Comparison of ENCODE assay signal across 18 mouse cellular contexts in genomic region chr13:94372066-94372465, GRCm38 (mm10).
"Had no signal": no experiment of that assay in that cellular context is flagged by ENCODE, and none has a peak within 500 bp of the region (broad histone marks: within the 10 kb centered on the region; RNA-seq: fewer than 3 reads in every experiment).

No protein-coding gene starts in this region.

- H3K27me3 ChIP-seq: lung, embryonic 15.5 days; megakaryocyte, embryonic 14.5 days; midbrain, embryonic 13.5 days; midbrain, embryonic 15.5 days; neural tube, embryonic 12.5 days; stomach, embryonic 15.5 days had no signal

- H3K4me2 ChIP-seq: lung, embryonic 15.5 days; midbrain, embryonic 11.5 days; midbrain, embryonic 13.5 days; midbrain, embryonic 15.5 days; neural tube, embryonic 12.5 days; stomach, embryonic 15.5 days had no signal

- H3K9ac ChIP-seq: liver, postnatal 0 days; lung, embryonic 15.5 days; midbrain, embryonic 13.5 days; midbrain, embryonic 15.5 days; neural tube, embryonic 12.5 days; stomach, embryonic 15.5 days had no signal

- H3K27ac ChIP-seq: lung, embryonic 15.5 days; macrophage; midbrain, embryonic 13.5 days; midbrain, embryonic 15.5 days; neural tube, embryonic 12.5 days; stomach, embryonic 15.5 days; stomach, postnatal 0 days had no signal

- H3K36me3 ChIP-seq: lung, embryonic 15.5 days; midbrain, embryonic 13.5 days; midbrain, embryonic 15.5 days; neural tube, embryonic 12.5 days; stomach, embryonic 15.5 days had no signal

- H3K4me3 ChIP-seq: lung, embryonic 15.5 days; megakaryocyte, embryonic 14.5 days; midbrain, embryonic 13.5 days; midbrain, embryonic 15.5 days; neural tube, embryonic 12.5 days; stomach, embryonic 15.5 days had no signal

- H3K4me1 ChIP-seq: lung, embryonic 15.5 days; midbrain, embryonic 13.5 days; midbrain, embryonic 15.5 days; neural tube, embryonic 12.5 days; stomach, embryonic 15.5 days had no signal

- ATAC-seq: liver, postnatal 0 days; lung, postnatal 0 days; midbrain, embryonic 13.5 days; midbrain, embryonic 15.5 days had no signal

- DNase-seq: liver, postnatal 0 days; lung, adult 2 months; lung, postnatal 14 days; lung, postnatal 36 days; right cerebral cortex, postnatal 14 days; thymus, adult 2 months; thymus, postnatal 25 days; thymus, postnatal 4 days had no signal

- H3K9me3 ChIP-seq: lung, embryonic 15.5 days; megakaryocyte, embryonic 14.5 days; midbrain, embryonic 13.5 days; midbrain, embryonic 15.5 days; neural tube, embryonic 12.5 days; stomach, embryonic 15.5 days had no signal
